Mouse (Mus musculus) intestine, embryonic 15.5 days (tissue): ENCODE measurements around the gene Il11ra1. TPM values are rescaled to one million over a fixed set of nuclear protein-coding genes. Genes with fewer than 3 reads are reported as not detected.
"Not testable (repeated sequence)": the region's sequence is repeated elsewhere in the genome, so short reads cannot be mapped to it uniquely, and the experiment has no call there.

ENCODE experiments used
- ATAC-seq: fragments of 200-750 bp; cut with Nextera tagmentation; 2 replicates; pipeline ENCODE4 v1.8.0; 2017; ENCODE audit warnings: moderate TSS enrichment, moderate library complexity
- H3K27ac ChIP-seq: fragments of 300-500 bp; sonication (generic); 2 replicates; pipeline ENCODE4 v1.5.1; 2015; ENCODE audit warnings: mild to moderate bottlenecking, inconsistent platforms
- H3K27me3 ChIP-seq: fragments of 300-500 bp; sonication (generic); replicated peaks from 2 replicates; pipeline ENCODE4 v1.6.1; 2015; ENCODE audit warnings: inconsistent platforms
- H3K36me3 ChIP-seq: fragments of 300-500 bp; sonication (generic); 2 replicates; pipeline ENCODE4 v1.6.1; 2015; ENCODE audit warnings: inconsistent platforms
- H3K4me1 ChIP-seq: fragments of 300-500 bp; sonication (generic); replicated peaks from 2 replicates; pipeline ENCODE4 v1.6.1; 2015; ENCODE audit warnings: inconsistent platforms
- H3K4me2 ChIP-seq: fragments of 300-500 bp; sonication (generic); replicated peaks from 2 replicates; pipeline ENCODE4 v1.6.1; 2015; ENCODE audit warnings: mild to moderate bottlenecking, inconsistent platforms
- H3K4me3 ChIP-seq: fragments of 300-500 bp; sonication (generic); replicated peaks from 2 replicates; pipeline ENCODE4 v1.5.1; 2015; ENCODE audit warnings: inconsistent platforms
- H3K9ac ChIP-seq: fragments of 300-500 bp; sonication (generic); 2 replicates; pipeline ENCODE4 v1.6.1; 2015; ENCODE audit warnings: inconsistent platforms
- H3K9me3 ChIP-seq: fragments of 300-500 bp; sonication (generic); 2 replicates; pipeline ENCODE4 v1.6.1; 2016; ENCODE audit warnings: inconsistent platforms
- WGBS: fragments of 180-500 bp; shearing (Covaris S2); methylation state at CpG from one replicate; pipeline ENCODE4 v1.1.7; 2015; 5-methylcytosine and 5-hydroxymethylcytosine counted together
- polyA plus RNA-seq: library from polyadenylated mRNA; unstranded; fragments of >200 nt; fragmentation: Nextera tagmentation; extraction: Ambion mirVana; gene quantifications from 2 replicates; pipeline ENCODE4 v1.2.1, GENCODE M21; 2015

Il11ra1 gene
- polyA plus RNA-seq, 1 experiment from 2014 or later = 127 TPM

GRCm38 (mm10) chr4:41759656-41760287, 60.0 kb downstream of the Il11ra1 start:
- Histone ChIP-seq H3K27me3 (no peaks in the 10 kb centered on the region), H3K4me1 (peaks cover 40% of the 10 kb centered on the region), H3K27ac (peak overlapping the region; percentile 92), H3K9ac (peak overlapping the region; percentile 48), H3K36me3 (0 out of 2 replicates have a peak, but pooled peaks cover 5% of the 10 kb centered on the region), H3K9me3 (no peaks in the 10 kb centered on the region), H3K4me2 (peak overlapping the region; percentile 74), H3K4me3 (peak overlapping the region; percentile 47)
- 28% methylated on average over 6 of the region's 6 CpGs for WGBS
- peak; percentile 33 for ATAC-seq

GRCm38 (mm10) chr4:41760288-41760721, 60.5 kb downstream of the Il11ra1 start:
- H3K27me3 ChIP-seq = no peaks in the 10 kb centered on the region
- H3K4me3 ChIP-seq = peak overlapping the region; percentile 47
- WGBS = 2% methylated on average over 15 of the region's 15 CpGs
- H3K27ac ChIP-seq = peak overlapping the region; percentile 92
- H3K4me1 ChIP-seq = peaks cover 39% of the 10 kb centered on the region
- H3K9ac ChIP-seq = peak overlapping the region; percentile 48
- H3K9me3 ChIP-seq = no peaks in the 10 kb centered on the region
- H3K4me2 ChIP-seq = peak overlapping the region; percentile 74
- H3K36me3 ChIP-seq = 0 out of 2 replicates have a peak, but pooled peaks cover 5% of the 10 kb centered on the region
- ATAC-seq = peak; percentile 93

- Histone ChIP-seq H3K9me3 (no peaks in the 10 kb centered on the region), H3K4me3 (peak overlapping the region; percentile 47), H3K9ac (peak overlapping the region; percentile 48), H3K4me2 (peak overlapping the region; percentile 74), H3K4me1 (peaks cover 39% of the 10 kb centered on the region), H3K27me3 (no peaks in the 10 kb centered on the region), H3K36me3 (0 out of 2 replicates have a peak, but pooled peaks cover 5% of the 10 kb centered on the region), H3K27ac (peak overlapping the region; percentile 92)
- 69% methylated on average over 4 of the region's 4 CpGs for WGBS
- peak; percentile 5; the same call in 1 of the 2 replicates for ATAC-seq
Measured at GRCm38 (mm10) chr4:41760911-41761310, 61.1 kb downstream of the Il11ra1 start.

- peak overlapping the region; percentile 92 for H3K27ac ChIP-seq
- H3K27me3 ChIP-seq = no peaks in the 10 kb centered on the region
- H3K9ac ChIP-seq = peak overlapping the region; percentile 48; the same call in 1 of the 2 replicates
- H3K4me1 ChIP-seq = peaks cover 33% of the 10 kb centered on the region
- H3K9me3 ChIP-seq = no peaks in the 10 kb centered on the region
- H3K36me3 ChIP-seq = 0 out of 2 replicates have a peak, but pooled peaks cover 5% of the 10 kb centered on the region
- H3K4me2 ChIP-seq = peak overlapping the region; percentile 74
- peak overlapping the region; percentile 47 for H3K4me3 ChIP-seq
- ATAC-seq = no peak
Measured at GRCm38 (mm10) chr4:41761680-41762079, 61.9 kb downstream of the Il11ra1 start.

- 32% methylated on average over 8 of the region's 8 CpGs for WGBS
Measured at GRCm38 (mm10) chr4:41762099-41762687, 62.4 kb downstream of the Il11ra1 start.

GRCm38 (mm10) chr4:41762688-41763114, 62.9 kb downstream of the Il11ra1 start:
- ATAC-seq, H3K36me3 ChIP-seq, H3K27me3 ChIP-seq, H3K9me3 ChIP-seq: not testable (repeated sequence)
- WGBS = 32% methylated on average over 8 of the region's 8 CpGs
- H3K27ac ChIP-seq = peak overlapping the region; percentile 92
- H3K9ac ChIP-seq = peak overlapping the region; percentile 37
- H3K4me1 ChIP-seq = peaks cover 33% of the 10 kb centered on the region
- H3K4me3 ChIP-seq = peak overlapping the region; percentile 47
- peak overlapping the region; percentile 74 for H3K4me2 ChIP-seq

More at GRCm38 (mm10) chr4:41762099-41762687, 62.4 kb downstream of the Il11ra1 start:
- Histone ChIP-seq H3K27me3 (no peaks in the 10 kb centered on the region), H3K9me3 (no peaks in the 10 kb centered on the region), H3K4me2 (peak overlapping the region; percentile 74), H3K4me3 (peak overlapping the region; percentile 47), H3K36me3 (0 out of 2 replicates have a peak, but pooled peaks cover under 1% of the 10 kb centered on the region), H3K9ac (peak overlapping the region; percentile 37), H3K27ac (peak overlapping the region; percentile 92), H3K4me1 (peaks cover 33% of the 10 kb centered on the region)
- peak; percentile 14; the same call in 1 of the 2 replicates for ATAC-seq

GRCm38 (mm10) chr4:41763176-41763575, 63.4 kb downstream of the Il11ra1 start:
- peaks cover 33% of the 10 kb centered on the region for H3K4me1 ChIP-seq
- WGBS = 81% methylated on average over 5 of the region's 6 CpGs
- H3K4me2 ChIP-seq, H3K36me3 ChIP-seq, H3K27ac ChIP-seq, H3K9me3 ChIP-seq, H3K4me3 ChIP-seq, H3K9ac ChIP-seq, ATAC-seq, H3K27me3 ChIP-seq: not testable (repeated sequence)

GRCm38 (mm10) chr4:41767301-41767700, 67.5 kb downstream of the Il11ra1 start:
- not testable (repeated sequence) for H3K36me3 ChIP-seq, H3K27ac ChIP-seq, H3K27me3 ChIP-seq, H3K9ac ChIP-seq, H3K4me2 ChIP-seq, H3K4me3 ChIP-seq, H3K4me1 ChIP-seq, ATAC-seq, H3K9me3 ChIP-seq
- WGBS = 78% methylated on average over 10 of the region's 10 CpGs

GRCm38 (mm10) chr4:41772946-41773345, 73.2 kb downstream of the Il11ra1 start:
- H3K4me1 ChIP-seq, H3K9ac ChIP-seq, H3K9me3 ChIP-seq, H3K27me3 ChIP-seq, ATAC-seq, H3K36me3 ChIP-seq: not testable (repeated sequence)
- WGBS = 13% methylated on average over 7 of the region's 16 CpGs
- H3K4me3 ChIP-seq = peak overlapping the region; percentile 22; the same call in 1 of the 2 replicates
- H3K4me2 ChIP-seq = peak overlapping the region; percentile 51
- H3K27ac ChIP-seq = 0 out of 2 replicates have a peak overlapping the region, but pooled peaks have one; percentile 36

GRCm38 (mm10) chr4:41773502-41773901, 73.7 kb downstream of the Il11ra1 start:
- H3K4me3 ChIP-seq = peak overlapping the region; percentile 40
- H3K4me1 ChIP-seq, H3K9ac ChIP-seq, ATAC-seq, H3K36me3 ChIP-seq, H3K27me3 ChIP-seq, H3K9me3 ChIP-seq: not testable (repeated sequence)
- 1% methylated on average over 25 of the region's 25 CpGs for whole genome bisulfite sequencing
- H3K27ac ChIP-seq = 0 out of 2 replicates have a peak overlapping the region, but pooled peaks have one; percentile 51
- peak overlapping the region; percentile 53 for H3K4me2 ChIP-seq

- H3K9me3 ChIP-seq, H3K36me3 ChIP-seq, ATAC-seq, H3K9ac ChIP-seq, H3K4me1 ChIP-seq, H3K27me3 ChIP-seq: not testable (repeated sequence)
- peak within 1 kb of the TSS; percentile 53 for H3K4me2 ChIP-seq
- peak within 1 kb of the TSS; percentile 40 for H3K4me3 ChIP-seq
- 3% methylated on average over 12 of the region's 14 CpGs for WGBS
- 0 out of 2 replicates have a peak within 1 kb of the TSS, but pooled peaks have one; percentile 51 for H3K27ac ChIP-seq
Measured at GRCm38 (mm10) chr4:41774002-41774401, 74.2 kb downstream of the Il11ra1 start, which contains the start of gene Ccl27a. Gene Ccl27a, minus strand, starts transcription at chr4:41774247.

- not testable (repeated sequence) for H3K27me3 ChIP-seq, H3K9ac ChIP-seq, H3K9me3 ChIP-seq, H3K4me1 ChIP-seq, ATAC-seq, H3K36me3 ChIP-seq
- peak overlapping the region; percentile 40; the same call in 1 of the 2 replicates for H3K4me3 ChIP-seq
- H3K4me2 ChIP-seq = peak overlapping the region; percentile 46
- WGBS = 60% methylated on average over 3 of the region's 3 CpGs
- 0 out of 2 replicates have a peak overlapping the region, but pooled peaks have one; percentile 22 for H3K27ac ChIP-seq
Measured at GRCm38 (mm10) chr4:41774506-41774905, 74.7 kb downstream of the Il11ra1 start.
